Mouse (Mus musculus) heart, adult 2 months (tissue): ENCODE measurements around the gene Mfsd4a. TPM values are rescaled to one million over a fixed set of nuclear protein-coding genes. Genes with fewer than 3 reads are reported as not detected.

Source experiments
- DNase-seq, 2 experiments: peaks; one replicate each; pipeline ENCODE4 v3.0.0; 2021
- H3K27ac ChIP-seq: fragments of 200-600 bp; 2 replicates; pipeline ENCODE4 v1.8.1; 2022
- H3K27me3 ChIP-seq: fragments of 200-500 bp; 2 replicates; pipeline ENCODE4 v1.6.1; 2012; ENCODE audit warnings: mild to moderate bottlenecking, low read length, inconsistent platforms, mixed read lengths; ENCODE audit not compliant: control insufficient read depth, insufficient read depth
- H3K36me3 ChIP-seq: fragments of 200-500 bp; 2 replicates; pipeline ENCODE4 v1.6.1; 2012; ENCODE audit warnings: low read length, inconsistent platforms; ENCODE audit not compliant: control insufficient read depth, insufficient read depth
- H3K4me1 ChIP-seq: fragments of 200-500 bp; 2 replicates; pipeline ENCODE4 v1.6.1; 2011; ENCODE audit warnings: low read length; ENCODE audit not compliant: control insufficient read depth, insufficient read depth
- H3K4me3 ChIP-seq: fragments of 200-600 bp; 2 replicates; pipeline ENCODE4 v1.8.1; 2022
- H3K79me2 ChIP-seq: fragments of 200-500 bp; replicated peaks from 2 replicates; pipeline ENCODE4 v1.6.1; 2012; ENCODE audit warnings: mild to moderate bottlenecking, inconsistent platforms, low read length, moderate library complexity, mixed read lengths; ENCODE audit not compliant: control insufficient read depth, insufficient read depth
- H3K9ac ChIP-seq: fragments of 200-500 bp; 2 replicates; pipeline ENCODE4 v1.6.1; 2012; ENCODE audit warnings: low read depth, mild to moderate bottlenecking, control low read depth, inconsistent platforms, low read length, mixed read lengths
- CTCF ChIP-seq: fragments of 200-600 bp; IDR thresholded peaks from 2 replicates; pipeline ENCODE4 v1.8.1; 2022; ENCODE audit warnings: antibody characterized with exemption, mild to moderate bottlenecking, moderate library complexity
- EP300 ChIP-seq: fragments of 200-500 bp; IDR thresholded peaks from 2 replicates; pipeline ENCODE4 v1.6.1; 2011; ENCODE audit warnings: low read depth, low read length, control low read depth; ENCODE audit not compliant: insufficient read depth
- POLR2A ChIP-seq: fragments of 200-500 bp; IDR thresholded peaks from 2 replicates; pipeline ENCODE4 v1.6.1; 2011; ENCODE audit warnings: mild to moderate bottlenecking, low read depth, low read length, control low read depth; ENCODE audit not compliant: insufficient read depth
- WGBS: fragments of 180-500 bp; shearing (Covaris S2); methylation state at CpG from one replicate; pipeline ENCODE4 v1.1.7; 2018; 5-methylcytosine and 5-hydroxymethylcytosine counted together
- intact Hi-C: fragments of 180-260 bp; cut with DNase I; formaldehyde crosslinking; loops from one replicate; pipeline ENCODE4 v1.15.1; 2025
- polyA plus RNA-seq: library from polyadenylated mRNA; depleted of rRNA; stranded (reverse); fragments of >200 nt; gene quantifications from 2 replicates; pipeline ENCODE4 v1.2.3, GENCODE M21; 2012
- total RNA-seq, 2 experiments: library from RNA; stranded (reverse); gene quantifications; 2 replicates each; pipeline ENCODE4 v1.2.3; 2021

Mfsd4a gene
- total and polyA plus RNA-seq, 3 experiments, result 1.4 to 3.0 (median 1.6) TPM

- intact Hi-C loops, result no loop called here
- no peak for TF ChIP-seq CTCF
- no peak for TF ChIP-seq POLR2A
- TF ChIP-seq EP300, result no peak
- no peaks in the 10 kb centered on the region for H3K79me2 ChIP-seq
- no peak for DNase-seq
- H3K36me3 ChIP-seq, result no peaks in the 10 kb centered on the region
- 83% methylated on average over 10 of the region's 10 CpGs for WGBS
- H3K4me3 ChIP-seq, result no peak overlapping the region
- H3K9ac ChIP-seq, result no peak overlapping the region
- no peaks in the 10 kb centered on the region for H3K27me3 ChIP-seq
- H3K4me1 ChIP-seq, result no peaks in the 10 kb centered on the region
- no peak overlapping the region for H3K27ac ChIP-seq
Measured at GRCm38 (mm10) chr1:132075576-132075975, 7.7 kb upstream of the Mfsd4a start.

- H3K27me3 ChIP-seq, result no peaks in the 10 kb centered on the region
- H3K4me3 ChIP-seq, result no peak overlapping the region
- H3K27ac ChIP-seq, result no peak overlapping the region
- WGBS, result 90% methylated on average over 3 of the region's 3 CpGs
- no peaks in the 10 kb centered on the region for H3K36me3 ChIP-seq
- DNase-seq, result no peak
- intact Hi-C loops, result no loop called here
- H3K79me2 ChIP-seq, result no peaks in the 10 kb centered on the region
- TF ChIP-seq EP300 (no peak), POLR2A (no peak), CTCF (no peak)
- H3K9ac ChIP-seq, result no peak overlapping the region
- H3K4me1 ChIP-seq, result no peaks in the 10 kb centered on the region
Measured at GRCm38 (mm10) chr1:132070659-132071058, 2.8 kb upstream of the Mfsd4a start.

- Histone ChIP-seq H3K36me3 (no peaks in the 10 kb centered on the region), H3K4me1 (no peaks in the 10 kb centered on the region), H3K4me3 (no peak overlapping the region), H3K79me2 (no peaks in the 10 kb centered on the region), H3K27ac (no peak overlapping the region), H3K27me3 (no peaks in the 10 kb centered on the region), H3K9ac (no peak overlapping the region)
- no peak for DNase-seq
- whole genome bisulfite sequencing, result 93% methylated on average over 8 of the region's 8 CpGs
- intact Hi-C loops, result no loop called here
- TF ChIP-seq EP300 (no peak), CTCF (no peak), POLR2A (no peak)
Measured at GRCm38 (mm10) chr1:132069436-132069835, 1.6 kb upstream of the Mfsd4a start.

- H3K4me1 ChIP-seq, result no peaks in the 10 kb centered on the region
- DNase-seq, result no peak
- WGBS, result 75% methylated on average over 8 of the region's 8 CpGs
- H3K27me3 ChIP-seq, result no peaks in the 10 kb centered on the region
- H3K36me3 ChIP-seq, result no peaks in the 10 kb centered on the region
- intact Hi-C loops, result no loop called here
- no peaks in the 10 kb centered on the region for H3K79me2 ChIP-seq
- no peak overlapping the region for H3K9ac ChIP-seq
- no peak for TF ChIP-seq EP300
- no peak for TF ChIP-seq POLR2A
- TF ChIP-seq CTCF, result no peak
- no peak overlapping the region for H3K4me3 ChIP-seq
- no peak overlapping the region for H3K27ac ChIP-seq
Measured at GRCm38 (mm10) chr1:132065475-132066172, 2.2 kb downstream of the Mfsd4a start.

GRCm38 (mm10) chr1:132065001-132065400, 2.9 kb downstream of the Mfsd4a start:
- Histone ChIP-seq H3K9ac (no peak overlapping the region), H3K4me1 (no peaks in the 10 kb centered on the region), H3K36me3 (no peaks in the 10 kb centered on the region), H3K79me2 (no peaks in the 10 kb centered on the region), H3K27me3 (no peaks in the 10 kb centered on the region), H3K4me3 (no peak overlapping the region), H3K27ac (no peak overlapping the region)
- intact Hi-C loops, result no loop called here
- no peak for DNase-seq
- TF ChIP-seq CTCF, result no peak
- TF ChIP-seq EP300, result no peak
- TF ChIP-seq POLR2A, result no peak
- 90% methylated on average over 1 of the region's 1 CpGs for WGBS

GRCm38 (mm10) chr1:132063096-132063495, 4.8 kb downstream of the Mfsd4a start:
- TF ChIP-seq CTCF (no peak), EP300 (no peak), POLR2A (no peak)
- Histone ChIP-seq H3K4me3 (no peak overlapping the region), H3K36me3 (no peaks in the 10 kb centered on the region), H3K79me2 (no peaks in the 10 kb centered on the region), H3K27me3 (no peaks in the 10 kb centered on the region), H3K27ac (no peak overlapping the region), H3K9ac (no peak overlapping the region), H3K4me1 (no peaks in the 10 kb centered on the region)
- intact Hi-C loops, result no loop called here
- DNase-seq, result no peak
- 81% methylated on average over 4 of the region's 4 CpGs for WGBS
